Mouse (Mus musculus) CH12.LX (cell line): ENCODE measurements at regions not wholly inside any gene's neighbourhood (a gene's known extent, or its start where the extent isn't known, plus 50 kb on each side); places are given as distances from the start of the nearest gene placed in this dataset.

Experiments used
- DNase-seq: peaks from one replicate; pipeline ENCODE4 v3.0.0-alpha.2; 2013; ENCODE audit errors: extremely low read depth
- H3K27ac ChIP-seq: 2 replicates; pipeline ENCODE4 v1.5.1; 2012; ENCODE audit warnings: low read depth, mild to moderate bottlenecking, control low read depth, moderate library complexity; ENCODE audit not compliant: insufficient read depth
- H3K27me3 ChIP-seq: replicated peaks from 2 replicates; pipeline ENCODE3; 2012; ENCODE audit warnings: inconsistent platforms
- H3K36me3 ChIP-seq, 2 experiments: replicated peaks in 1 of 2; 2 replicates each; pipeline versions ENCODE3 to v1.6.1; 2012; ENCODE audit warnings: inconsistent platforms in 1 of 2, low read length in 1 of 2, mild to moderate bottlenecking in 1 of 2, mixed read lengths in 1 of 2, moderate library complexity in 1 of 2; ENCODE audit not compliant: control insufficient read depth in 1 of 2, insufficient read depth in 1 of 2
- H3K4me1 ChIP-seq, 2 experiments: 2 replicates each; pipeline ENCODE4 v1.6.1; 2012; ENCODE audit warnings: inconsistent platforms in 1 of 2, moderate library complexity in 1 of 2; ENCODE audit not compliant: insufficient read depth in 2 of 2, control insufficient read depth in 1 of 2
- H3K4me2 ChIP-seq: 2 replicates; pipeline ENCODE4 v1.6.1; 2012; ENCODE audit warnings: low read depth, mild to moderate bottlenecking, control low read depth; ENCODE audit not compliant: poor library complexity, insufficient read depth, severe bottlenecking
- H3K4me3 ChIP-seq, 3 experiments: fragments of 150-350 bp in 1 of 3; sonication (generic) in 1 of 3; replicated peaks in 1 of 3; 2 replicates each; pipeline versions ENCODE3 to v1.5.1; 2011 to 2012; ENCODE audit warnings: low read depth in 2 of 3, low read length in 2 of 3, mild to moderate bottlenecking in 2 of 3, moderate library complexity in 2 of 3, control low read depth in 1 of 3, improper control_type of control experiment in 1 of 3, inconsistent platforms in 1 of 3, mixed read lengths in 1 of 3; ENCODE audit not compliant: poor library complexity in 1 of 3
- H3K79me2 ChIP-seq: replicated peaks from 2 replicates; pipeline ENCODE4 v1.6.1; 2012; ENCODE audit warnings: mild to moderate bottlenecking, moderate library complexity; ENCODE audit not compliant: control insufficient read depth, poor library complexity, insufficient read depth, severe bottlenecking; ENCODE audit errors: extremely low read depth
- H3K9ac ChIP-seq: 2 replicates; pipeline ENCODE4 v1.6.1; 2012; ENCODE audit warnings: low read depth, mild to moderate bottlenecking, control low read depth, moderate library complexity; ENCODE audit not compliant: insufficient read depth
- H3K9me3 ChIP-seq: replicated peaks from 2 replicates; pipeline ENCODE3; 2012; ENCODE audit warnings: low read length, inconsistent platforms, mixed read lengths
- CHD1 ChIP-seq: IDR thresholded peaks from 2 replicates; pipeline ENCODE4 v1.6.1; 2012; ENCODE audit warnings: low read depth, low read length, improper control_type of control experiment, inconsistent platforms
- CHD2 ChIP-seq: IDR thresholded peaks from 2 replicates; pipeline ENCODE4 v1.6.1; 2011; ENCODE audit warnings: low read length, improper control_type of control experiment
- CTCF ChIP-seq, 2 experiments: IDR thresholded peaks in 1 of 2; conservative IDR thresholded peaks in 1 of 2; 2 replicates each; pipeline ENCODE4 v1.5.1; 2011 to 2012; ENCODE audit warnings: low read depth in 2 of 2, low read length in 2 of 2, improper control_type of control experiment in 1 of 2, inconsistent platforms in 1 of 2, mild to moderate bottlenecking in 1 of 2, moderate library complexity in 1 of 2
- E2F4 ChIP-seq: IDR thresholded peaks from 2 replicates; pipeline ENCODE4 v1.6.1; 2011; ENCODE audit warnings: low read depth, low read length, improper control_type of control experiment; ENCODE audit not compliant: insufficient replicate concordance
- ELF1 ChIP-seq: IDR thresholded peaks from 2 replicates; pipeline ENCODE4 v1.6.1; 2014; ENCODE audit warnings: low read depth, mild to moderate bottlenecking, inconsistent platforms, low read length, improper control_type of control experiment
- EP300 ChIP-seq: IDR thresholded peaks from 2 replicates; pipeline ENCODE4 v1.6.1; 2011; ENCODE audit warnings: low read length, improper control_type of control experiment
- IRF4 ChIP-seq: IDR thresholded peaks from 2 replicates; pipeline ENCODE4 v1.6.1; 2014; ENCODE audit warnings: low read depth, mild to moderate bottlenecking, inconsistent platforms, low read length, improper control_type of control experiment
- JUN ChIP-seq: IDR thresholded peaks from 2 replicates; pipeline ENCODE4 v1.6.1; 2011; ENCODE audit warnings: low read depth, mild to moderate bottlenecking, low read length, improper control_type of control experiment, moderate library complexity; ENCODE audit not compliant: insufficient read depth
- MAFK ChIP-seq: IDR thresholded peaks from 2 replicates; pipeline ENCODE4 v1.6.1; 2011; ENCODE audit warnings: low read length, improper control_type of control experiment; ENCODE audit not compliant: insufficient replicate concordance
- MAX ChIP-seq: IDR thresholded peaks from 2 replicates; pipeline ENCODE4 v1.6.1; 2011; ENCODE audit warnings: low read length, improper control_type of control experiment
- MEF2A ChIP-seq: IDR thresholded peaks from 2 replicates; pipeline ENCODE4 v1.6.1; 2014; ENCODE audit warnings: low read depth, mild to moderate bottlenecking, inconsistent platforms, low read length, improper control_type of control experiment, borderline replicate concordance
- MXI1 ChIP-seq: IDR thresholded peaks from 2 replicates; pipeline ENCODE4 v1.6.1; 2011; ENCODE audit warnings: mild to moderate bottlenecking, low read depth, low read length, improper control_type of control experiment
- NRF1 ChIP-seq: IDR thresholded peaks from 2 replicates; pipeline ENCODE4 v1.6.1; 2014; ENCODE audit warnings: low read depth, mild to moderate bottlenecking, inconsistent platforms, low read length, improper control_type of control experiment, moderate library complexity
- PAX5 ChIP-seq: IDR thresholded peaks from 2 replicates; pipeline ENCODE4 v1.6.1; 2012; ENCODE audit warnings: low read length, inconsistent platforms, mixed read lengths
- RAD21 ChIP-seq: IDR thresholded peaks from 2 replicates; pipeline ENCODE4 v1.6.1; 2011; ENCODE audit warnings: low read depth, mild to moderate bottlenecking, low read length, improper control_type of control experiment, moderate library complexity
- RCOR1 ChIP-seq: conservative IDR thresholded peaks from 2 replicates; pipeline ENCODE4 v1.6.1; 2012; ENCODE audit warnings: low read depth, mild to moderate bottlenecking, inconsistent platforms, low read length, improper control_type of control experiment
- SIN3A ChIP-seq: IDR thresholded peaks from 2 replicates; pipeline ENCODE4 v1.6.1; 2012; ENCODE audit warnings: low read length, improper control_type of control experiment, inconsistent platforms
- TCF12 ChIP-seq: IDR thresholded peaks from 2 replicates; pipeline ENCODE4 v1.6.1; 2014; ENCODE audit warnings: low read depth, mild to moderate bottlenecking, inconsistent platforms, low read length, improper control_type of control experiment
- UBTF ChIP-seq: IDR thresholded peaks from 2 replicates; pipeline ENCODE4 v1.6.1; 2012; ENCODE audit warnings: low read depth, mild to moderate bottlenecking, inconsistent platforms, low read length, improper control_type of control experiment, moderate library complexity
- USF1 ChIP-seq: IDR thresholded peaks from 2 replicates; pipeline ENCODE4 v1.6.1; 2014; ENCODE audit warnings: low read depth, mild to moderate bottlenecking, inconsistent platforms, low read length, improper control_type of control experiment
- USF2 ChIP-seq: conservative IDR thresholded peaks from 2 replicates; pipeline ENCODE4 v1.6.1; 2011; ENCODE audit warnings: low read depth, low read length, improper control_type of control experiment
- ZC3H11A ChIP-seq: IDR thresholded peaks from 2 replicates; pipeline ENCODE4 v1.6.1; 2012; ENCODE audit warnings: low read depth, mild to moderate bottlenecking, inconsistent platforms, low read length, improper control_type of control experiment
- ZMIZ1 ChIP-seq: IDR thresholded peaks from 2 replicates; pipeline ENCODE4 v1.6.1; 2012; ENCODE audit warnings: low read depth, mild to moderate bottlenecking, inconsistent platforms, low read length, improper control_type of control experiment
- ZNF384 ChIP-seq: IDR thresholded peaks from 2 replicates; pipeline ENCODE4 v1.6.1; 2012; ENCODE audit warnings: low read depth, low read length, improper control_type of control experiment, inconsistent platforms
- dilution Hi-C: fragments of 300-500 bp; cut with MboI; formaldehyde crosslinking; loops from 2 replicates; pipeline ENCODE4 v1.14.3; 2020; ENCODE audit warnings: low sequenced_read_pairs; ENCODE audit not compliant: extremely low pct_unique_long_range_greater_than_20kb, extremely low pct_ligation_motif_present
- in situ Hi-C: fragments of 300-500 bp; cut with MboI; formaldehyde crosslinking; loops from 3 replicates; pipeline ENCODE4 v1.14.3; 2019; ENCODE audit warnings: low sequenced_read_pairs, low pct_ligation_motif_present, low pct_unique_long_range_greater_than_20kb, mixed read lengths

- in situ Hi-C loops = no loop called here
- no peak overlapping the region for H3K27ac ChIP-seq
Observed at GRCm38 (mm10) chr2:50535085-50535878, 238.7 kb upstream of the Mmadhc start.

DNA sequence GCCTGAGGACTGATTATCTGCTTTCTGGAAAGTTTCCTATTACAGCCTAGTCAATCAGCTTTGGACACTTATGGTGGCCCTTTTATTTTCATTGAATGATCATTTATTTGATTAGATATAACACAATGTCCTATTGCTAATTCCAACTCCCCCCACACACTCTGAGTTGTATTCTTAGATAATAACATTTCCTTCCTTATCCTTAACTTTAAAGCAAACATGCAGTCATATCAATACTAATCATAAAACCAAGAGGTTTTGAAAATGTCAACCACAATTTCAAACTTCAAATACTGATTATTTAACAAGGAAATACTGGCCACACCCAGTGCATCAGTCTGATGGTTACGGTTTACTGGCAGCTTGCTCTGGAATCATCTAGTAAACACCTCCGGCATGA lies 237.1 kb upstream of the Mmadhc start:
- no peaks in the 10 kb centered on the region for H3K4me1 ChIP-seq
- dilution Hi-C loops = no loop called here
- no peak overlapping the region for H3K9ac ChIP-seq
- no peaks in the 10 kb centered on the region for H3K36me3 ChIP-seq
- no peaks in the 10 kb centered on the region for H3K27me3 ChIP-seq
- TF ChIP-seq ZNF384 = no peak
- no peak for TF ChIP-seq SIN3A
- no peak for TF ChIP-seq ZC3H11A
- no peak for TF ChIP-seq NRF1
- TF ChIP-seq EP300 = no peak
- no peak for TF ChIP-seq CHD1
- no peak for TF ChIP-seq MAFK
- no peak for TF ChIP-seq CTCF (conservative IDR thresholded peaks at IDR 0.05 in 1 of 2, IDR thresholded peaks at IDR 0.05 in 1 of 2; ENCODE audit: low read depth in 2 of 2, low read length in 2 of 2)
- TF ChIP-seq CHD2 = no peak
- TF ChIP-seq PAX5 = no peak
- no peak for TF ChIP-seq ZMIZ1
- TF ChIP-seq UBTF = no peak
- TF ChIP-seq IRF4 = no peak
- no peak for TF ChIP-seq ELF1
- no peak for TF ChIP-seq USF1
- TF ChIP-seq MEF2A = no peak
- no peak for TF ChIP-seq MXI1
- TF ChIP-seq JUN = no peak
- TF ChIP-seq, all 38 proteins: peak for 0
- H3K9me3 ChIP-seq = no peaks in the 10 kb centered on the region
- no peak overlapping the region for H3K4me2 ChIP-seq
- in situ Hi-C loops = no loop called here
- no peak overlapping the region for H3K27ac ChIP-seq
- DNase-seq = no peak
- no peak overlapping the region for H3K4me3 ChIP-seq
- H3K79me2 ChIP-seq = no peaks in the 10 kb centered on the region

More at GRCm38 (mm10) chr2:50535085-50535878, 238.7 kb upstream of the Mmadhc start:
- no peak for DNase-seq
- no peaks in the 10 kb centered on the region for H3K36me3 ChIP-seq
- no peak for TF ChIP-seq CTCF (conservative IDR thresholded peaks at IDR 0.05 in 1 of 2, IDR thresholded peaks at IDR 0.05 in 1 of 2; ENCODE audit: low read depth in 2 of 2, low read length in 2 of 2)
- TF ChIP-seq RCOR1 = no peak
- no peak for TF ChIP-seq JUN
- TF ChIP-seq EP300 = no peak
- TF ChIP-seq MAX = no peak
- no peak for TF ChIP-seq USF2
- TF ChIP-seq UBTF = no peak
- no peak for TF ChIP-seq E2F4
- no peak for TF ChIP-seq RAD21
- TF ChIP-seq TCF12 = no peak
- H3K4me3 ChIP-seq = no peak overlapping the region
- H3K4me1 ChIP-seq = no peaks in the 10 kb centered on the region
- H3K79me2 ChIP-seq = no peaks in the 10 kb centered on the region
- dilution Hi-C loops = no loop called here
- no peak overlapping the region for H3K4me2 ChIP-seq
- no peak overlapping the region for H3K9ac ChIP-seq
- H3K27me3 ChIP-seq = no peaks in the 10 kb centered on the region
- H3K9me3 ChIP-seq = no peaks in the 10 kb centered on the region
